Mouse (Mus musculus): ENCODE data around the gene Tbxa2r.

Tbxa2r gene

GRCm38 (mm10) chr10:81328386-81328785, at the start of gene Tbxa2r:
Gene Tbxa2r, plus strand, starts transcription at chr10:81328731.
- in situ Hi-C loops (cut with MboI, MseI): no loop called here

DNA sequence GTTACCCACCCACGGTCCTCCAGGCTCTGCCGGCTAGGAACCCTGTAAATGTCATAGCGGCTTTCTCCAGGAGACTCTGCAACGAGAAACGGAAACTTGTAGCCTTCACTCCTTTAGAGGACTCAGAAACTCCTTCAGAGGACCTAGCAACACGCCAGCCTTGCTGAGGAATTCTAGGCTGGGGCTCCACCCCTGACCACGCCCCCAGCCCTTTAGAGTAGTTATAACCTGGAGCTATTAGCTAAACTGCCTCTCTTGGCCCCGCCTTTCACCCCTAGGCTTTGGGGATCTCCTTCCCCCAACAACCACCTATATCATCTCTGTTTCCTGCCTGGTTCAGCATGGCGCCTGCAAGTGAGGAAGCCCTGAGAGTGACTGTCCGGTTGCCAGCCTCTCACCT, 49.0 kb upstream of the Tbxa2r start:
- in situ Hi-C loops (cut with MboI, MseI): no loop called here

- in situ Hi-C loops (cut with MboI, MseI): no loop called here
Measured at GRCm38 (mm10) chr10:81284189-81284588, 44.3 kb upstream of the Tbxa2r start.

- in situ Hi-C loops (cut with MboI, MseI): loop anchor here (5.0 kb wide), 1 partner anchor 63 kb away; no protein-coding TSS in a partner anchor
Measured at GRCm38 (mm10) chr10:81284719-81285118, 43.8 kb upstream of the Tbxa2r start.

DNA sequence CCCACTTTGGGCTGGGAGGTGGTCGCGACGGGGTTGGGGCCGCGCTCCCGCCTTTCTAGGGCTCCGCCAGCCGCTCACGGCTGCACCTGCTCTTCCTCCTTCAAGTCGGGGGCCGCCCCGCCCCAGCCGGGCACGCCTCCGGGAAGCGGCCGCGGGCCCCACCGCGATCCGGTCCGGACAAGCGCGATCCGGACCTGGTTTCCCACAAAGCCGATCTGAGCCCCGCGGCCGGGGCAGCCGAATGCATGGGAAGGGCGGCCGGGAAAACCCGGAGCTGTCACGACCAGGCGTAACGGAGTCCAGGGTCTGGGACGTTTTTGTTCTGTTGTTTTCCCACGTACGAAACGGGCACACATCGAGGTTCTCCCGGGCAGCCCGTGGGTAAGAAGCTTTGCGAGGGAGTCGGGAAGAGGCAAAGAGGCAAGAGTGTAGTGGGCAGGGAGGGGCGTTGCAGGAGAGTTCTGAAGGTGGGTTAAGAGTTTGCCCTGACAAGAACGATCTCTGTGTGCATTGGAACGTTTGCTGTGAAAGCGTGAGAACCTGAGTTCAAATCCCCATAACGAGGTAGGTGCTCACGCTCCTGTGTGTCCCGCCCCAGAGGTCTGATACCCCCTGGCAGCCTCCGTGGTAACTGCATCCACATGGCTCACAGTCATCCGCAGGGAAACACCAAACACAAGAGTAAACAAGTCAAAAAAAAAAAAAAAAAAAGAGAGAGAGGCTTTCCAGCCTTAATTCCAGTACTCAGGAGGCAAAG, 42.7 kb upstream of the Tbxa2r start:
- in situ Hi-C loops (cut with MboI, MseI): loop anchor here (5.0 kb wide), 1 partner anchor 61 kb away; no protein-coding TSS in a partner anchor

DNA sequence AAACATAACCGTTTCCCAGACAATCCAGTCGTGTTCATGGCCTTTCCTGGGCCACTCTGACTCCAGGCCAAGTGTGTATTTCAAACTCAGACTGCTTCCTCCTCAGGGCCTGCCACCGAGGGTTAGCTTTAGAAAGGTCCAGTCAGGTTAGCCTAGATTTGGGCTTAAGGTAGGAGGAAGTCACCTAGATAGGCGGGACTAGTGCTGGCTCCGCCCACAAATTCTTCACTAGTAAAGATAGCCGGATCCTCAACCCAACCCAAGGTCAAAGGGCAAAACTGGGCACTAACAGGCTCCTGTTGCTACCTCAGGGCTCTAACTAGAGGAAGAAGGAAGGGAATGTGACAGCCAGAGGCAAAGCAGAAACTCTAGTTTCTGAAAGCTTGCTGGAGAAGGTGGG, 41.9 kb upstream of the Tbxa2r start:
- in situ Hi-C loops (cut with MboI, MseI): loop anchor here (5.0 kb wide), 1 partner anchor 61 kb away; no protein-coding TSS in a partner anchor

GRCm38 (mm10) chr10:81287513-81288157, 40.9 kb upstream of the Tbxa2r start:
- in situ Hi-C loops (cut with MboI, MseI): loop anchor here (5.0 kb wide), 1 partner anchor 60 kb away; no protein-coding TSS in a partner anchor

- in situ Hi-C loops (cut with MboI, MseI): loop anchor here (5.0 kb wide), 1 partner anchor 59 kb away; no protein-coding TSS in a partner anchor
Measured at GRCm38 (mm10) chr10:81288601-81289000, 39.9 kb upstream of the Tbxa2r start.

DNA sequence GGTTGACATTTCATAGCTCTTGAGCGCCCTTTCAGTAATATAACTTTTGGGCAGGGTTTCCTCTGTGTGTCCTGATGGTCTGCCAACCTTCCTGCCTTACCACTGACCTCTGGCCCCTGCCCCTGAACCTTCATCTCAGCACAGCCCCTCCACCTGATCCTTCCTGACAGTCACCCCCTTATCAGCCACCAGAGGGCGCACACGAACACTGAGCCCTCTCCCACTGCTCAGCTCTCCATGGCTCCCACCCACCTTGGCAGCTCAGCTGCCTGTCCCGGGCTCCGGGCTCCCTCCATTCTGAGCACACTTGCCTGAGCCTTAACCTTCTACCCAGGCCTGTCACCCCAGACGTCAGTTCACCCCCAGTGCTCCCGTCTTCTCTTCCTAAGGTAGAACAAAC, 39.3 kb upstream of the Tbxa2r start:
- in situ Hi-C loops (cut with MboI, MseI): loop anchor here (5.0 kb wide), 1 partner anchor 58 kb away; no protein-coding TSS in a partner anchor

DNA sequence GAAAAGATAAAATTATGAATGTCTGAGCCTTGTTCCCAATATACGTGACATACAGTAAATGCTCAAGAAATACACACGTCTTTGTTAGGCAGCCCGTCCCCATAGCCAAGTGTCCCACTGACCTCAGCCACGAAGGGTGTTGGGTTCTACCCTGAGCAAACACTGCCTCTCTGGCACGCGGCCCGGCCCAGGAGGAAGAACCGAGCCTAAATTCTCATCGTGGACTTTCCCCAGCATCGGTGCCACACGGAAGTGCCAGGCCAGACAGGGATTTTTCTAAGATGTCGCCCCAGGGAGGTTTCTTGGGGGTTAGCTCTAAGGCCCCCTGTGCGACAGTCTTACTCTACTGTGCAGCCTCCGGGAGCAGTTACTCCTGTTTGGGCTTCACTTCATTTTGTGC, 38.7 kb upstream of the Tbxa2r start:
- in situ Hi-C loops (cut with MboI, MseI): loop anchor here (5.0 kb wide), 1 partner anchor 57 kb away; no protein-coding TSS in a partner anchor

DNA sequence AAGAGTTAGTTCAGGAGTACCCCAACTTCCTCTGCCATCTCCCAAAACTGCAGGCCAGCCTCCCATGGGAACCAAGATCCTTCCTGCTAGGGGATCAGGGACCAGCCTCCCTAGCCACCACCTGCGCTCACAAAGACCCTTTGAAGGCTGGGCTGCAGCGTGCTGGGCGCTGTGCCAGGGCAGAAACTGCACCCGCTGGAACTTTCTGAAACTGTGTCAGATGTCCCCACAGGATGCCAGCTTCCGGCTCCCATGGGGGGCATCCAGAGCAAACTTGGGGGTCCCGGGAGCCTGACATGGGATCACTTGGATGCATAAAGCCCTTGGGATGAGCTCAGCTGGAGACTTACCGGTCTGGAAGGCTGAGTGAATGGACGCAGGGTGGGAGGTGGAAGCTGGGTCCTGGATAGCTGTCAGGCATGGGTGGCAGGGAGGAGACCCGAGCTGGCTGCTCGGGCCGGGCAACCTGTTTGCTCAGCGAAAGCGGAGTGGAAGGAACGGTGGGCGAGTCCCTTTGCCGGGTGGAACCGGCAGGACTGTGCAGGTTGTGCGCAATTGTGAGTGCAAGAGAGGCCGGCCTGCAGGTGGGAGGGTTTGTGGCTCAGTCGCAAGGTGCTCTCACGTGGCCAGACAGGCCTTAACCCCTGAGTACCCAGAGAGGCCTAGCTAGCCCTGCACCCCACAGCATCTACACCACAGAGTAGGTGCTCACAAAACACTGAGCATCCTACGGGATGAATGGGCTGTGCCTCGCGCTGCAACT, 37.7 kb upstream of the Tbxa2r start:
- in situ Hi-C loops (cut with MboI, MseI): no loop called here

DNA sequence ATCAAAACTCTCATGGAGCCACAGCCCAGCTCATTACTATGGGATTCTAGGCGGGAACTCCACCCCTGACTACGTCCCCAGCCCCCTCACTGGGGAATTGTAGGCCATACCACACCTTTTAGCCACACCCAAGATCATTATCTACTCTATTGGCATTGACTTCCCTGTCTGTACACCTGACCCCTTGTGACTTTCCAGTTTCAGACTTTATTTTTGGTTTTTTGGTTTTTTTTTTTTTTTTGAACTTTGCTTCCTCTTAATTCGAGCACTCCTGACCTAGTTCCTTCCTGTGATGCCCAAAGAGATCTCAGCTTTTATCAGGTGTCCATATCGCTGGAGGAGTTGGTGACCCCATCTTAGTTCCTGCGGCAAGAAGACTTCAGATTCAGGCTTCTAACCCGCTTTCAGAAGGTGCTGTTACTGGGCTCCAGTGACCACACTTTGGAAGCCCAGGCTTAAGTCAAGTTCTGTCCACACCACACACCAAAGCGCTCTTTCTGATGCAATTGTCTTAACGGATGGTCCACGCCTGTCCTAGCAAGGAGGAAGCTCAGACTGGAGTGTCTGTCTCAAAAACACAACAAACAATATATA, 36.9 kb upstream of the Tbxa2r start, which contains the start of gene Tjp3:
Gene Tjp3 (minus strand): TSS at position 71 of the 594 bp plus-strand sequence.
- in situ Hi-C loops (cut with MboI, MseI): no loop called here

- in situ Hi-C loops (cut with MboI, MseI): no loop called here
Measured at GRCm38 (mm10) chr10:81292554-81293333, 35.8 kb upstream of the Tbxa2r start, which contains the start of gene Pip5k1c. Gene Pip5k1c, plus strand, starts transcription at chr10:81292963.

GRCm38 (mm10) chr10:81293334-81294030, 35.0 kb upstream of the Tbxa2r start:
- in situ Hi-C loops (cut with MboI, MseI): no loop called here

- in situ Hi-C loops (cut with MboI, MseI): no loop called here
Measured at GRCm38 (mm10) chr10:81294442-81294841, 34.1 kb upstream of the Tbxa2r start.

- in situ Hi-C loops (cut with MboI, MseI): no loop called here
Measured at GRCm38 (mm10) chr10:81295185-81295584, 33.3 kb upstream of the Tbxa2r start.

GRCm38 (mm10) chr10:81297246-81297645, 31.3 kb upstream of the Tbxa2r start:
- in situ Hi-C loops (cut with MboI, MseI): no loop called here

DNA sequence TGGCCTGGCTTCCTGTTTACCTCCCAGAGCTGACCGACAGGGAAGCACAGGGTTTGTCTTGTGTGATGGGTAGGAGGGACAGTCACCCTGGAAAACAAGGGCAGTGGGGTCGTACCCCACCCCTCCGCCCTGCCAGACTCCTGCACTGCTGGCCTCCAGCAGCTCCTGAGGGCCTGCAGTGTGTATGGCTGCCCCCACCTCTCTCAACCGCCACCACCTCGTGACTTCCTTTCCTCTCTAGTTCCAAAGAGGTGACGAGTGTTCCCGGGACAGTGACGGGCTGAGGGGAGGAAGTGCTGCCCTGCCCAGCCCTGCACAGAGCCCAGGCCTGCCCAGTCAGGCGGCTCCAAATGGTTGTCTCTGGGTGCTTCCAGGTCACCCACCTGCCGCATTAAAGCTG, 30.7 kb upstream of the Tbxa2r start:
- in situ Hi-C loops (cut with MboI, MseI): no loop called here

- in situ Hi-C loops (cut with MboI, MseI): no loop called here
Measured at GRCm38 (mm10) chr10:81298369-81299100, 30.0 kb upstream of the Tbxa2r start.

Measured in regulatory T cell (primary cell).